In genomic region chr3:131998838-131999613, GRCm38 (mm10) we compare ENCODE assay signal across 17 mouse cellular contexts.
DNase-seq lines count a peak whose midpoint lies in the region; ATAC-seq lines count a peak whose summit lies in the region.
"Had no signal": no experiment of that assay in that cellular context is flagged by ENCODE, and none has a peak within 500 bp of the region (broad histone marks: within the 10 kb centered on the region; RNA-seq: fewer than 3 reads in every experiment).

No protein-coding gene starts in this region.

- no peak overlapping the region for H3K9ac ChIP-seq in limb, embryonic 12.5 days (replicated peaks)
- no peak overlapping the region for H3K9ac ChIP-seq in embryonic facial prominence, embryonic 14.5 days (ENCODE audit: low read depth, low read length)
- H3K9ac ChIP-seq: heart, embryonic 15.5 days; liver, embryonic 12.5 days had no signal

- H3K4me2 ChIP-seq in limb, embryonic 12.5 days = no peak overlapping the region
- no peak overlapping the region for H3K4me2 ChIP-seq in embryonic facial prominence, embryonic 14.5 days (ENCODE audit: low read depth, low read length)
- H3K4me2 ChIP-seq: heart, embryonic 15.5 days; liver, embryonic 12.5 days had no signal

- ATAC-seq in limb, embryonic 12.5 days (ENCODE audit: insufficient number of reproducible peaks, insufficient read depth, low FRiP score, low TSS enrichment, low read depth) = no peak
- ATAC-seq in embryonic facial prominence, embryonic 14.5 days (ENCODE audit: low read depth) = 0 out of 2 replicates have a peak, but pooled peaks have one; percentile 22
- no peak for ATAC-seq in megakaryocyte progenitor cell, adult 5-6 weeks (replicated peaks; ENCODE audit: poor library complexity)
- ATAC-seq: liver, embryonic 12.5 days had no signal

- H3K4me1 ChIP-seq in limb, embryonic 12.5 days (replicated peaks) = peaks cover 10% of the 10 kb centered on the region
- no peaks in the 10 kb centered on the region for H3K4me1 ChIP-seq in limb, embryonic 10.5 days
- peaks cover 16% of the 10 kb centered on the region for H3K4me1 ChIP-seq in embryonic facial prominence, embryonic 14.5 days (ENCODE audit: control insufficient read depth, insufficient read depth, low read length)
- H3K4me1 ChIP-seq: heart, embryonic 15.5 days; liver, embryonic 12.5 days had no signal

- H3K4me3 ChIP-seq in limb, embryonic 12.5 days (replicated peaks) = no peak overlapping the region
- no peak overlapping the region for H3K4me3 ChIP-seq in limb, embryonic 10.5 days
- H3K4me3 ChIP-seq in embryonic facial prominence, embryonic 14.5 days (ENCODE audit: low read depth, low read length) = no peak overlapping the region
- H3K4me3 ChIP-seq: heart, embryonic 15.5 days; liver, embryonic 12.5 days had no signal

- no peaks in the 10 kb centered on the region for H3K27me3 ChIP-seq in limb, embryonic 12.5 days
- H3K27me3 ChIP-seq in limb, embryonic 10.5 days (ENCODE audit: low read depth, poor library complexity, severe bottlenecking) = no peaks in the 10 kb centered on the region
- H3K27me3 ChIP-seq in embryonic facial prominence, embryonic 14.5 days (replicated peaks; ENCODE audit: control insufficient read depth, insufficient read depth, low read length) = no peaks in the 10 kb centered on the region
- H3K27me3 ChIP-seq: heart, embryonic 15.5 days; liver, embryonic 12.5 days had no signal

- H3K9me3 ChIP-seq in limb, embryonic 12.5 days = no peaks in the 10 kb centered on the region
- no peaks in the 10 kb centered on the region for H3K9me3 ChIP-seq in limb, embryonic 10.5 days (replicated peaks)
- H3K9me3 ChIP-seq in embryonic facial prominence, embryonic 14.5 days (ENCODE audit: control insufficient read depth, low read length) = no peaks in the 10 kb centered on the region
- H3K9me3 ChIP-seq: heart, embryonic 15.5 days; liver, embryonic 12.5 days had no signal

- H3K27ac ChIP-seq in limb, embryonic 12.5 days = peak overlapping the region; percentile 59
- H3K27ac ChIP-seq in limb, embryonic 10.5 days = no peak overlapping the region
- no peak overlapping the region for H3K27ac ChIP-seq in embryonic facial prominence, embryonic 14.5 days (replicated peaks; ENCODE audit: low read depth, low read length)
- H3K27ac ChIP-seq: heart, embryonic 15.5 days; liver, embryonic 12.5 days had no signal

- DNase-seq in cerebellum, postnatal 14 days = peak; percentile 1 to 4
- DNase-seq in cerebellum, adult 11-12 months = no peak
- DNase-seq in limb, embryonic 10.5 days (ENCODE audit: low spot score) = no peak
- peak; percentile 79 for DNase-seq in embryonic facial prominence, embryonic 14.5 days (ENCODE audit: low spot score)
- DNase-seq in mesoderm, embryonic 11.5 days (ENCODE audit: low read depth, low spot score) = peak; percentile 71
- no peak for DNase-seq in adrenal gland, postnatal 14 days
- DNase-seq: adrenal gland, postnatal 36 days; cerebellum, adult 9-11 months; gastrocnemius, postnatal 10 days; heart, adult 18-20 months; kidney, adult 18-20 months; kidney, postnatal 25 days; right cerebral cortex, adult 18-20 months had no signal

- no peaks in the 10 kb centered on the region for H3K36me3 ChIP-seq in limb, embryonic 12.5 days
- H3K36me3 ChIP-seq in limb, embryonic 10.5 days = no peaks in the 10 kb centered on the region
- no peaks in the 10 kb centered on the region for H3K36me3 ChIP-seq in embryonic facial prominence, embryonic 14.5 days (ENCODE audit: control insufficient read depth, insufficient read depth, low read length)
- H3K36me3 ChIP-seq: heart, embryonic 15.5 days; liver, embryonic 12.5 days had no signal

- 62% methylated on average over 6 of the region's 6 CpGs for WGBS in limb, embryonic 12.5 days
- 92% methylated on average over 6 of the region's 6 CpGs for WGBS in limb, embryonic 10.5 days
- 32% methylated on average over 6 of the region's 6 CpGs for WGBS in embryonic facial prominence, embryonic 14.5 days

Comparison
In these comparisons a context has a peak if more than half of its experiments do, and no peak if none do; other contexts are left out.
1. DNase-seq: peak in cerebellum, postnatal 14 days (2 of 2), embryonic facial prominence, embryonic 14.5 days (single experiment) and mesoderm, embryonic 11.5 days (single experiment); none in cerebellum, adult 11-12 months (single experiment), limb, embryonic 10.5 days (single experiment) and adrenal gland, postnatal 14 days (single experiment).